Mouse (Mus musculus) c-Kit-positive CD71-positive TER-119-positive erythroid progenitor cells, embryonic 14.5 days (primary cell): ENCODE data around the gene Polr2l.

Experiments
- DNase-seq: peaks from one replicate; pipeline ENCODE4 v3.0.0-alpha.2; 2013; ENCODE audit warnings: low spot score

The Polr2l gene

GRCm38 (mm10) chr7:141484186-141485120 lies 9.5 kb upstream of the Polr2l start:
- no peak for DNase-seq

- DNase-seq = no peak
Observed at GRCm38 (mm10) chr7:141483114-141483653, 8.3 kb upstream of the Polr2l start.

GRCm38 (mm10) chr7:141482531-141483024 lies 7.6 kb upstream of the Polr2l start:
- DNase-seq = no peak

GRCm38 (mm10) chr7:141481498-141482401 lies 6.8 kb upstream of the Polr2l start:
- peak; percentile 47 for DNase-seq

- peak; percentile 77 for DNase-seq
Observed at GRCm38 (mm10) chr7:141480842-141481497, 6.0 kb upstream of the Polr2l start.

GRCm38 (mm10) chr7:141478270-141478748 lies 3.4 kb upstream of the Polr2l start:
- no peak for DNase-seq

- no peak for DNase-seq
Observed at GRCm38 (mm10) chr7:141477578-141478269, 2.8 kb upstream of the Polr2l start.

GRCm38 (mm10) chr7:141476981-141477370 lies 2.0 kb upstream of the Polr2l start:
- DNase-seq = no peak

- DNase-seq = no peak
Observed at GRCm38 (mm10) chr7:141476226-141476980, 1.5 kb upstream of the Polr2l start.

- no peak for DNase-seq
Observed at GRCm38 (mm10) chr7:141475805-141476158, 850 bp upstream of the Polr2l start.

GRCm38 (mm10) chr7:141474160-141474559 lies 772 bp downstream of the Polr2l start:
- no peak for DNase-seq

GRCm38 (mm10) chr7:141472763-141473162 lies 2.2 kb downstream of the Polr2l start:
- DNase-seq = no peak

- DNase-seq = no peak
Observed at GRCm38 (mm10) chr7:141472226-141472625, 2.7 kb downstream of the Polr2l start.

GRCm38 (mm10) chr7:141471236-141471635 lies 3.7 kb downstream of the Polr2l start:
- no peak for DNase-seq

- DNase-seq = no peak
Observed at GRCm38 (mm10) chr7:141470637-141470944, 4.3 kb downstream of the Polr2l start.

- no peak for DNase-seq
Observed at GRCm38 (mm10) chr7:141469901-141470636, 4.9 kb downstream of the Polr2l start.

- no peak for DNase-seq
Observed at GRCm38 (mm10) chr7:141469352-141469751, 5.6 kb downstream of the Polr2l start.

GRCm38 (mm10) chr7:141468522-141469211 lies 6.3 kb downstream of the Polr2l start:
- peak; percentile 72 for DNase-seq

- no peak for DNase-seq
Observed at GRCm38 (mm10) chr7:141468164-141468521, 6.8 kb downstream of the Polr2l start.
